Mouse (Mus musculus) c-Kit-positive CD71-positive TER-119-positive erythroid progenitor cells, embryonic 14.5 days (primary cell): Measurements from ENCODE around the gene Nxpe4.
"Not testable (repeated sequence)": the region's sequence is repeated elsewhere in the genome, so short reads cannot be mapped to it uniquely, and the experiment has no call there.

Experiments used
- DNase-seq: peaks from one replicate; pipeline ENCODE4 v3.0.0-alpha.2; 2013; ENCODE audit warnings: low spot score

Nxpe4 gene

GRCm38 (mm10) chr9:48161505-48162192 is at the start of gene Nxpe4:
Nxpe4 (plus strand) TSS chr9:48162023.
- DNase-seq, result peak; percentile 1

GRCm38 (mm10) chr9:48126815-48127214 is 35.0 kb upstream of the Nxpe4 start:
- no peak for DNase-seq

GRCm38 (mm10) chr9:48137507-48137906 is 24.3 kb upstream of the Nxpe4 start:
- DNase-seq, result no peak

- no peak for DNase-seq
Observed at GRCm38 (mm10) chr9:48140485-48141411, 21.1 kb upstream of the Nxpe4 start.

GRCm38 (mm10) chr9:48142646-48143045 is 19.2 kb upstream of the Nxpe4 start:
- no peak for DNase-seq

GRCm38 (mm10) chr9:48146761-48147160 is 15.1 kb upstream of the Nxpe4 start:
- no peak for DNase-seq

- DNase-seq, result not testable (repeated sequence)
Observed at GRCm38 (mm10) chr9:48166531-48166930, 4.7 kb downstream of the Nxpe4 start.

- peak; percentile 15 for DNase-seq
Observed at GRCm38 (mm10) chr9:48176764-48177163, 14.9 kb downstream of the Nxpe4 start.

- no peak for DNase-seq
Observed at GRCm38 (mm10) chr9:48181300-48181699, 19.5 kb downstream of the Nxpe4 start.

- no peak for DNase-seq
Observed at GRCm38 (mm10) chr9:48182718-48183414, 21.0 kb downstream of the Nxpe4 start.

- no peak for DNase-seq
Observed at GRCm38 (mm10) chr9:48184319-48184718, 22.5 kb downstream of the Nxpe4 start.

GRCm38 (mm10) chr9:48188854-48189253 is 27.0 kb downstream of the Nxpe4 start:
- DNase-seq, result no peak

- no peak for DNase-seq
Observed at GRCm38 (mm10) chr9:48197458-48197884, 35.6 kb downstream of the Nxpe4 start.

GRCm38 (mm10) chr9:48210970-48211369 is 49.1 kb downstream of the Nxpe4 start:
- DNase-seq, result no peak

- no peak for DNase-seq
Observed at GRCm38 (mm10) chr9:48211912-48212311, 50.1 kb downstream of the Nxpe4 start.

- DNase-seq, result no peak
Observed at GRCm38 (mm10) chr9:48214751-48215150, 52.9 kb downstream of the Nxpe4 start.

GRCm38 (mm10) chr9:48216091-48217001 is 54.5 kb downstream of the Nxpe4 start:
- DNase-seq, result no peak

GRCm38 (mm10) chr9:48230706-48231105 is 68.9 kb downstream of the Nxpe4 start:
- no peak for DNase-seq

GRCm38 (mm10) chr9:48236455-48236854 is 74.6 kb downstream of the Nxpe4 start:
- no peak for DNase-seq

GRCm38 (mm10) chr9:48238153-48238755 is 76.4 kb downstream of the Nxpe4 start:
- DNase-seq, result peak; percentile 29

- DNase-seq, result no peak
Observed at GRCm38 (mm10) chr9:48239461-48239860, 77.6 kb downstream of the Nxpe4 start.
